Mouse (Mus musculus): ENCODE measurements at regions not wholly inside any gene's neighbourhood (a gene's known extent, or its start where the extent isn't known, plus 50 kb on each side); places are given as distances from the start of the nearest gene placed in this dataset.
A peak's percentile ranks its signal among the peaks of the same experiment; 100 is the strongest.

GRCm38 (mm10) chr2:53488301-53488700, 296.8 kb downstream of the Arl6ip6 start:
- WGBS = 67% methylated on average over 1 of the region's 1 CpGs
- ATAC-seq (ENCODE audit: low FRiP score) (no peak), DNase-seq (ENCODE audit: low spot score) (no peak)
- TF ChIP-seq CTCF (IDR thresholded peaks at IDR 0.05) = no peak
- Histone ChIP-seq H3K4me2 (ENCODE audit: low read depth, low read length, poor library complexity, severe bottlenecking) (no peak overlapping the region), H3K9ac (replicated peaks; ENCODE audit: low read length, poor library complexity, severe bottlenecking) (no peak overlapping the region), H3K27me3 (ENCODE audit: insufficient read depth, low read length) (no peaks in the 10 kb centered on the region), H3K4me3 (ENCODE audit: low read depth, low read length) (no peak overlapping the region), H3K4me1 (ENCODE audit: insufficient read depth, low read length) (no peaks in the 10 kb centered on the region), H3K27ac (ENCODE audit: low read depth, low read length) (no peak overlapping the region), H3K9me3 (ENCODE audit: low read length) (no peaks in the 10 kb centered on the region), H3K36me3 (ENCODE audit: insufficient read depth, low read length) (no peaks in the 10 kb centered on the region)

GRCm38 (mm10) chr2:53490805-53491585, 299.5 kb downstream of the Arl6ip6 start:
- TF ChIP-seq CTCF (IDR thresholded peaks at IDR 0.05) = no peak
- Histone ChIP-seq H3K4me2 (ENCODE audit: low read depth, low read length, poor library complexity, severe bottlenecking) (no peak overlapping the region), H3K4me1 (ENCODE audit: insufficient read depth, low read length) (no peaks in the 10 kb centered on the region), H3K36me3 (ENCODE audit: insufficient read depth, low read length) (no peaks in the 10 kb centered on the region), H3K27me3 (ENCODE audit: insufficient read depth, low read length) (no peaks in the 10 kb centered on the region), H3K27ac (ENCODE audit: low read depth, low read length) (no peak overlapping the region), H3K9me3 (ENCODE audit: low read length) (no peaks in the 10 kb centered on the region), H3K9ac (replicated peaks; ENCODE audit: low read length, poor library complexity, severe bottlenecking) (no peak overlapping the region), H3K4me3 (ENCODE audit: low read depth, low read length) (no peak overlapping the region)
- no peak for DNase-seq (ENCODE audit: low spot score)
- no peak for ATAC-seq (ENCODE audit: low FRiP score)
- WGBS = 72% methylated on average over 4 of the region's 4 CpGs

- H3K4me1 ChIP-seq (ENCODE audit: insufficient read depth, low read length) = no peaks in the 10 kb centered on the region
- no peaks in the 10 kb centered on the region for H3K27me3 ChIP-seq (ENCODE audit: insufficient read depth, low read length)
- no peak for ATAC-seq (ENCODE audit: low FRiP score)
- H3K9ac ChIP-seq (replicated peaks; ENCODE audit: low read length, poor library complexity, severe bottlenecking) = no peak overlapping the region
- H3K36me3 ChIP-seq (ENCODE audit: insufficient read depth, low read length) = no peaks in the 10 kb centered on the region
- H3K4me2 ChIP-seq (ENCODE audit: low read depth, low read length, poor library complexity, severe bottlenecking) = no peak overlapping the region
- DNase-seq (ENCODE audit: low spot score) = no peak
- no peak overlapping the region for H3K27ac ChIP-seq (ENCODE audit: low read depth, low read length)
- no peaks in the 10 kb centered on the region for H3K9me3 ChIP-seq (ENCODE audit: low read length)
- H3K4me3 ChIP-seq (ENCODE audit: low read depth, low read length) = no peak overlapping the region
- WGBS = 84% methylated on average over 2 of the region's 2 CpGs
- no peak for TF ChIP-seq CTCF (IDR thresholded peaks at IDR 0.05)
Observed at GRCm38 (mm10) chr2:53492788-53493187, 301.3 kb downstream of the Arl6ip6 start.

- Histone ChIP-seq H3K4me2 (ENCODE audit: low read depth, low read length, poor library complexity, severe bottlenecking) (peak overlapping the region; percentile 38), H3K9me3 (ENCODE audit: low read length) (no peaks in the 10 kb centered on the region), H3K36me3 (ENCODE audit: insufficient read depth, low read length) (no peaks in the 10 kb centered on the region), H3K4me3 (ENCODE audit: low read depth, low read length) (peak overlapping the region; percentile 15; the same call in 1 of the 2 replicates), H3K27me3 (ENCODE audit: insufficient read depth, low read length) (no peaks in the 10 kb centered on the region), H3K27ac (ENCODE audit: low read depth, low read length) (no peak overlapping the region), H3K9ac (replicated peaks; ENCODE audit: low read length, poor library complexity, severe bottlenecking) (no peak overlapping the region; the same call in 1 of the 2 replicates), H3K4me1 (ENCODE audit: insufficient read depth, low read length) (no peaks in the 10 kb centered on the region)
- peak; percentile 64 for DNase-seq (ENCODE audit: low spot score)
- ATAC-seq (ENCODE audit: low FRiP score) = peak; percentile 78
- no peak for TF ChIP-seq CTCF (IDR thresholded peaks at IDR 0.05)
- 24% methylated on average over 14 of the region's 14 CpGs for WGBS
Observed at GRCm38 (mm10) chr2:53501657-53502274, 310.2 kb downstream of the Arl6ip6 start.

GRCm38 (mm10) chr2:53502275-53502667, 310.7 kb downstream of the Arl6ip6 start:
- ATAC-seq (ENCODE audit: low FRiP score) (no peak), DNase-seq (ENCODE audit: low spot score) (no peak)
- Histone ChIP-seq H3K4me2 (ENCODE audit: low read depth, low read length, poor library complexity, severe bottlenecking) (no peak overlapping the region), H3K27me3 (ENCODE audit: insufficient read depth, low read length) (no peaks in the 10 kb centered on the region), H3K9ac (replicated peaks; ENCODE audit: low read length, poor library complexity, severe bottlenecking) (no peak overlapping the region), H3K36me3 (ENCODE audit: insufficient read depth, low read length) (no peaks in the 10 kb centered on the region), H3K4me1 (ENCODE audit: insufficient read depth, low read length) (no peaks in the 10 kb centered on the region), H3K4me3 (ENCODE audit: low read depth, low read length) (no peak overlapping the region), H3K27ac (ENCODE audit: low read depth, low read length) (no peak overlapping the region), H3K9me3 (ENCODE audit: low read length) (no peaks in the 10 kb centered on the region)
- 36% methylated on average over 4 of the region's 4 CpGs for WGBS
- TF ChIP-seq CTCF (IDR thresholded peaks at IDR 0.05) = no peak

GRCm38 (mm10) chr2:53542097-53542496, 350.6 kb downstream of the Arl6ip6 start:
- Histone ChIP-seq H3K27me3 (ENCODE audit: insufficient read depth, low read length) (no peaks in the 10 kb centered on the region), H3K4me3 (ENCODE audit: low read depth, low read length) (no peak overlapping the region), H3K4me1 (ENCODE audit: insufficient read depth, low read length) (no peaks in the 10 kb centered on the region), H3K36me3 (ENCODE audit: insufficient read depth, low read length) (no peaks in the 10 kb centered on the region), H3K27ac (ENCODE audit: low read depth, low read length) (no peak overlapping the region), H3K9me3 (ENCODE audit: low read length) (no peaks in the 10 kb centered on the region), H3K4me2 (ENCODE audit: low read depth, low read length, poor library complexity, severe bottlenecking) (no peak overlapping the region), H3K9ac (replicated peaks; ENCODE audit: low read length, poor library complexity, severe bottlenecking) (no peak overlapping the region)
- ATAC-seq (ENCODE audit: low FRiP score) (no peak), DNase-seq (ENCODE audit: low spot score) (no peak)
- WGBS = 93% methylated on average over 2 of the region's 2 CpGs
- TF ChIP-seq CTCF (IDR thresholded peaks at IDR 0.05) = no peak
